14 mouse cellular contexts compared by ENCODE assay signal in the genomic region with DNA sequence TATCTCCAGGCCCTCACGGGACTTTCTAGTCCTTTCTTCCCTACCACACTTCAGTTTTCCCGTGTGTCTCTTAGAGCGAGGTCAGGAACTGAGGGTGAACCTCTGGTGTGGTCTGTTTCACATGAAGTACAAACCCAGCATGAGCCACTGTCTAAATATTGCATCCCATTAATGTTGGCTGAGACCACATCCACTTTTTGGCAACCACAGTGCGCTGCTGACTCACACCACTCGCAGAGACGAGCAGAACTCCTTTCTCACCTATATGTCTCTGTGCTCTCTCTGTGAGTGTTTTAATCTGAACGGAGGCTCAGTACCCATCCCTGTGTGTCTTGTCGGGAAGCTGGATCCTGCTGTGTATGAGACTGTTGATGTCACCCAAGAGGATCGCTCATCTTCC.
DNase-seq lines count a peak whose midpoint lies in the region; ATAC-seq and TF ChIP-seq lines count a peak whose summit lies in the region.
"Had no signal": no experiment of that assay in that cellular context is flagged by ENCODE, and none has a peak within 500 bp of the region (broad histone marks: within the 10 kb centered on the region; RNA-seq: fewer than 3 reads in every experiment).

No protein-coding gene starts in this region.

- H3K9ac ChIP-seq in intestine, embryonic 15.5 days, result no peak overlapping the region
- no peak overlapping the region for H3K9ac ChIP-seq in intestine, embryonic 16.5 days (ENCODE audit: low read depth, low read length)
- H3K9ac ChIP-seq in neural tube, embryonic 15.5 days (replicated peaks), result no peak overlapping the region
- H3K9ac ChIP-seq in forebrain, embryonic 13.5 days, result no peak overlapping the region
- H3K9ac ChIP-seq: liver, embryonic 14.5 days had no signal

- no peaks in the 10 kb centered on the region for H3K36me3 ChIP-seq in intestine, embryonic 15.5 days
- H3K36me3 ChIP-seq in intestine, embryonic 16.5 days (ENCODE audit: control insufficient read depth, insufficient read depth, low read length), result no peaks in the 10 kb centered on the region
- no peaks in the 10 kb centered on the region for H3K36me3 ChIP-seq in neural tube, embryonic 15.5 days
- no peaks in the 10 kb centered on the region for H3K36me3 ChIP-seq in forebrain, embryonic 13.5 days (ENCODE audit: poor library complexity, severe bottlenecking)
- H3K36me3 ChIP-seq: forebrain, embryonic 10.5 days; midbrain, embryonic 10.5 days had no signal

- no peak overlapping the region for H3K4me3 ChIP-seq in intestine, embryonic 15.5 days (replicated peaks)
- H3K4me3 ChIP-seq in intestine, embryonic 16.5 days (ENCODE audit: low read length), result no peak overlapping the region
- no peak overlapping the region for H3K4me3 ChIP-seq in bone marrow, adult 2 months (replicated peaks; ENCODE audit: control insufficient read depth, low read depth, low read length)
- no peak overlapping the region for H3K4me3 ChIP-seq in neural tube, embryonic 15.5 days (replicated peaks)
- H3K4me3 ChIP-seq in forebrain, embryonic 13.5 days, result no peak overlapping the region
- H3K4me3 ChIP-seq: forebrain, embryonic 10.5 days; midbrain, embryonic 10.5 days had no signal

- no peak for ATAC-seq in intestine, embryonic 15.5 days
- no peak for ATAC-seq in intestine, embryonic 16.5 days
- ATAC-seq in megakaryocyte, adult 5-6 weeks (ENCODE audit: poor library complexity, severe bottlenecking), result peak; percentile 64
- ATAC-seq in neural tube, embryonic 15.5 days (ENCODE audit: low FRiP score), result no peak
- no peak for ATAC-seq in forebrain, embryonic 13.5 days

- H3K27me3 ChIP-seq in intestine, embryonic 15.5 days (replicated peaks), result no peaks in the 10 kb centered on the region
- H3K27me3 ChIP-seq in intestine, embryonic 16.5 days (replicated peaks; ENCODE audit: control insufficient read depth, insufficient read depth, low read length), result no peaks in the 10 kb centered on the region
- no peaks in the 10 kb centered on the region for H3K27me3 ChIP-seq in neural tube, embryonic 15.5 days (replicated peaks)
- no peaks in the 10 kb centered on the region for H3K27me3 ChIP-seq in forebrain, embryonic 13.5 days

- no peak for TF ChIP-seq POLR2A in bone marrow, adult 2 months (IDR thresholded peaks at IDR 0.05; ENCODE audit: borderline replicate concordance, control insufficient read depth, low read depth, low read length)

- H3K4me1 ChIP-seq in intestine, embryonic 15.5 days (replicated peaks), result peaks cover 11% of the 10 kb centered on the region; the same call in 1 of the 2 replicates
- peaks cover 14% of the 10 kb centered on the region; the same call in 1 of the 2 replicates for H3K4me1 ChIP-seq in intestine, embryonic 16.5 days (ENCODE audit: control insufficient read depth, insufficient read depth, low read length)
- peaks cover 11% of the 10 kb centered on the region for H3K4me1 ChIP-seq in bone marrow, adult 2 months (ENCODE audit: control insufficient read depth, insufficient read depth, low read length)
- H3K4me1 ChIP-seq in neural tube, embryonic 15.5 days, result peaks cover 4% of the 10 kb centered on the region
- H3K4me1 ChIP-seq in forebrain, embryonic 13.5 days, result peaks cover 37% of the 10 kb centered on the region

- TF ChIP-seq CTCF in bone marrow, adult 2 months (IDR thresholded peaks at IDR 0.05; ENCODE audit: control insufficient read depth, insufficient read depth, low read length), result no peak

- peak; percentile 33 for DNase-seq in 3T3-L1 (ENCODE audit: low read depth, low spot score)
- DNase-seq in gastrocnemius, postnatal 10 days, result no peak
- DNase-seq: adrenal gland, adult 8-10 months; right cerebral cortex, adult 18-20 months; thymus, postnatal 36 days had no signal

- 79% methylated on average over 9 of the region's 9 CpGs for WGBS in intestine, embryonic 15.5 days
- WGBS in intestine, embryonic 16.5 days, result 79% methylated on average over 9 of the region's 9 CpGs
- WGBS in bone marrow, adult 2 months, result 23% methylated on average over 9 of the region's 9 CpGs
- 83% methylated on average over 9 of the region's 9 CpGs for WGBS in neural tube, embryonic 15.5 days
- WGBS in forebrain, embryonic 13.5 days, result 93% methylated on average over 9 of the region's 9 CpGs

- H3K4me2 ChIP-seq in intestine, embryonic 15.5 days (replicated peaks), result no peak overlapping the region
- H3K4me2 ChIP-seq in intestine, embryonic 16.5 days (ENCODE audit: low read depth, low read length), result no peak overlapping the region
- H3K4me2 ChIP-seq in neural tube, embryonic 15.5 days, result no peak overlapping the region
- H3K4me2 ChIP-seq in forebrain, embryonic 13.5 days, result no peak overlapping the region

- 0 out of 2 replicates have a peak overlapping the region, but pooled peaks have one; percentile 13 for H3K27ac ChIP-seq in intestine, embryonic 15.5 days
- H3K27ac ChIP-seq in intestine, embryonic 16.5 days (ENCODE audit: low read length), result no peak overlapping the region
- peak overlapping the region; percentile 74 for H3K27ac ChIP-seq in bone marrow, adult 2 months (ENCODE audit: control insufficient read depth, insufficient read depth, low read depth, low read length, poor library complexity)
- no peak overlapping the region for H3K27ac ChIP-seq in neural tube, embryonic 15.5 days (replicated peaks)
- no peak overlapping the region for H3K27ac ChIP-seq in forebrain, embryonic 13.5 days
- H3K27ac ChIP-seq: forebrain, embryonic 10.5 days; liver, embryonic 14.5 days; midbrain, embryonic 10.5 days had no signal

- no peaks in the 10 kb centered on the region for H3K9me3 ChIP-seq in intestine, embryonic 15.5 days
- no peaks in the 10 kb centered on the region for H3K9me3 ChIP-seq in intestine, embryonic 16.5 days (ENCODE audit: control insufficient read depth, low read length)
- no peaks in the 10 kb centered on the region for H3K9me3 ChIP-seq in neural tube, embryonic 15.5 days (replicated peaks)
- 0 out of 2 replicates have a peak, but pooled peaks cover 2% of the 10 kb centered on the region for H3K9me3 ChIP-seq in forebrain, embryonic 13.5 days (replicated peaks)
- H3K9me3 ChIP-seq: forebrain, embryonic 10.5 days; midbrain, embryonic 10.5 days had no signal

Comparison
In these comparisons a context has a peak if more than half of its experiments do, and no peak if none do; other contexts are left out.
1. H3K27ac ChIP-seq: peak in intestine, embryonic 15.5 days (single experiment) and bone marrow, adult 2 months (single experiment); none in intestine, embryonic 16.5 days (single experiment), neural tube, embryonic 15.5 days (single experiment) and forebrain, embryonic 13.5 days (single experiment).